Mouse (Mus musculus): ENCODE measurements around the gene Phlpp2. TPM values are rescaled to one million over a fixed set of nuclear protein-coding genes. Genes with fewer than 3 reads are reported as not detected.

The Phlpp2 gene
- polyA plus RNA-seq, 1 experiment from 2014 or later = 3.1 TPM

DNA sequence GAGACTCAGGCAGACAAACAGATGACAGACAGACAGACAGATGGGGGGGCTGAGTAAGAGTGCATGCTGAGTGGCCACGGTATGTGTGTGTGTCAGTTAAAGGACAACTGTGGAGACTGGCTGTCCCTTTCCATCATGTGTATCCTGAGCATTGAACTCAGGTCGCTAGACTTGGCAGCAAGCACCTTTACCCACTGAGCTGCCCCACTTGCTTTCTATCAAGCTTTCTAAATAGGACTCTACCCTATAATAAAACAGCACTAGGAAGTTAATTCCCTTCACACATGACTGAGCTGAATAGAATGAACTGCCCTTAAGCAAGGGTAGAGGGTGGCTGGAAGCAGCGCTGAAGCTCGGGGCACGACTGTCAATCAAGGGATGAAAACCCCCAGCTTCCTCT lies 123.8 kb downstream of the Phlpp2 start:
- Histone ChIP-seq H3K27ac (ENCODE audit: low read depth, low read length) (no peak overlapping the region), H3K4me3 (ENCODE audit: low read depth, low read length) (no peak overlapping the region), H3K27me3 (replicated peaks; ENCODE audit: control insufficient read depth, insufficient read depth, low read length) (0 out of 2 replicates have a peak, but pooled peaks cover 5% of the 10 kb centered on the region), H3K36me3 (ENCODE audit: control insufficient read depth, insufficient read depth) (no peaks in the 10 kb centered on the region), H3K9me3 (ENCODE audit: control insufficient read depth) (no peaks in the 10 kb centered on the region), H3K4me1 (replicated peaks; ENCODE audit: control insufficient read depth, insufficient read depth, low read length) (no peaks in the 10 kb centered on the region), H3K4me2 (replicated peaks; ENCODE audit: low read depth) (no peak overlapping the region), H3K9ac (ENCODE audit: low read depth, low read length) (no peak overlapping the region)
- 78% methylated on average over 5 of the region's 5 CpGs for WGBS
- ATAC-seq = no peak
- no peak for TF ChIP-seq CTCF (IDR thresholded peaks at IDR 0.05; ENCODE audit: low read depth)

DNA sequence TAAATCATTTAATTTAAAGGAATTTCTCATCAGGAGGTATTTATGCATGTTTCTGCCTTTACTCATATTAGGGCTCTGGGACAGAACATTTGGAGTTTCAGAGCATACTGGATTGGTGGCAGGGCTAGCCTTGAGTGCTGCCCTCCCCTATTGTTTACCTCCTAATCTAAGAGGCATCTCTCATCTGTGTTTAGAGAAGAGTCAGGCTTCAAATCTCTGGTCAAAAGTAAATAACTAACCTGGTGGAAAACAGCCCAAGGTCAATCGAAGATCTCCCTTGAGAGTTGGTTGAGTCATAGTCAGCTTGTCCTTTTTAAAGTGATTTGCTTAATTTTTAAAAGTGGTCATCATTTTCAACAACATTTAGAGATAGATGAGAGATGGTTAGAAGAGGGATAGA lies 124.6 kb downstream of the Phlpp2 start:
- H3K9me3 ChIP-seq (ENCODE audit: control insufficient read depth) = no peaks in the 10 kb centered on the region
- H3K4me3 ChIP-seq (ENCODE audit: low read depth, low read length) = no peak overlapping the region
- no peak for ATAC-seq
- H3K27ac ChIP-seq (ENCODE audit: low read depth, low read length) = no peak overlapping the region
- 39% methylated on average over 1 of the region's 1 CpGs for WGBS
- no peaks in the 10 kb centered on the region for H3K36me3 ChIP-seq (ENCODE audit: control insufficient read depth, insufficient read depth)
- no peaks in the 10 kb centered on the region for H3K4me1 ChIP-seq (replicated peaks; ENCODE audit: control insufficient read depth, insufficient read depth, low read length)
- no peak overlapping the region for H3K9ac ChIP-seq (ENCODE audit: low read depth, low read length)
- no peak for TF ChIP-seq CTCF (IDR thresholded peaks at IDR 0.05; ENCODE audit: low read depth)
- no peak overlapping the region for H3K4me2 ChIP-seq (replicated peaks; ENCODE audit: low read depth)
- 0 out of 2 replicates have a peak, but pooled peaks cover 5% of the 10 kb centered on the region for H3K27me3 ChIP-seq (replicated peaks; ENCODE audit: control insufficient read depth, insufficient read depth, low read length)

Other genes with a start within 250 kb of the Phlpp2 start
- gene Ist1, start 175.3 kb upstream of the Phlpp2 start, polyA plus RNA-seq (2015; fragmentation: Nextera tagmentation; extraction: Ambion mirVana) = 86.9 and 88.1 TPM in 2 replicates
- gene Zfp821, start 163.0 kb upstream of the Phlpp2 start, polyA plus RNA-seq (2015; fragmentation: Nextera tagmentation; extraction: Ambion mirVana) = 6.4 and 6.6 TPM in 2 replicates
- gene Atxn1l, start 130.8 kb upstream of the Phlpp2 start, polyA plus RNA-seq (2015; fragmentation: Nextera tagmentation; extraction: Ambion mirVana) = 2.4 and 2.6 TPM in 2 replicates
- 27.1 and 28.2 TPM in 2 replicates for gene Ap1g1, start 90.0 kb upstream of the Phlpp2 start, polyA plus RNA-seq (2015; fragmentation: Nextera tagmentation; extraction: Ambion mirVana)
- gene Marveld3, start 93.7 kb downstream of the Phlpp2 start, polyA plus RNA-seq (2015; fragmentation: Nextera tagmentation; extraction: Ambion mirVana) = 24.9 and 25.0 TPM in 2 replicates
- gene Tat, start 121.9 kb downstream of the Phlpp2 start, polyA plus RNA-seq (2015; fragmentation: Nextera tagmentation; extraction: Ambion mirVana) = 0.12 TPM in 1 of 2 replicates, not detected in the other
- 5.5 and 6.2 TPM in 2 replicates for gene Chst4, start 171.2 kb downstream of the Phlpp2 start, polyA plus RNA-seq (2015; fragmentation: Nextera tagmentation; extraction: Ambion mirVana)
- gene Zfp612, start 211.2 kb downstream of the Phlpp2 start, polyA plus RNA-seq (2015; fragmentation: Nextera tagmentation; extraction: Ambion mirVana) = 2.4 and 2.6 TPM in 2 replicates
- not detected in 2 replicates for gene Gm21964, start 232.7 kb downstream of the Phlpp2 start, polyA plus RNA-seq (2015; fragmentation: Nextera tagmentation; extraction: Ambion mirVana)
- gene Gm17720, start 234.2 kb downstream of the Phlpp2 start, polyA plus RNA-seq (2015; fragmentation: Nextera tagmentation; extraction: Ambion mirVana) = not detected in 2 replicates